Mouse (Mus musculus): Measurements from ENCODE around the gene Tbl1xr1. TPM values are rescaled to one million over a fixed set of nuclear protein-coding genes. Genes with fewer than 3 reads are reported as not detected.

The Tbl1xr1 gene
- total RNA-seq, 2 experiments from 2014 or later: 57.5 to 58.8 TPM

- DNase-seq: no peak
Observed at GRCm38 (mm10) chr3:22221557-22221956, 145.1 kb downstream of the Tbl1xr1 start.

DNA sequence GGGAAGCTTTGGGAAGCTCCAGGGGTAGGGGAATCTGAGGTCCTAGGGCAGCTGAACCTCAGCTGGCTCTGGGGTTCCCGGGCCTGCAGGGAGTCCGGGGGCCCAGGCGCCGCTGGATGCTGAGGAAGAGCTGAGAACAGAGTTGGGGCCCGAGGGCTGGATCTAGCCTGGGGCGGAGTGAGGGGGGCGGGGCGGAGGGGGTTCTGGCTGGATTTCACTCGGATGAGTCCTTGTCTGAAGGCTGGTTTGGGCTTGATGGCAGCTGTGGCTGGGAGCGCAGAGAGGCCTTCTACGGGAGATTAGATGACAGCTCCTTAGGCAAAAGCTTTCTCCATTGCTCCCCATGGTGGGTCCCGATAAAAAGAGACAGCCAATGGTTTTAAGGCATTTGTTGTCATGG, 145.9 kb downstream of the Tbl1xr1 start:
- DNase-seq: no peak

DNA sequence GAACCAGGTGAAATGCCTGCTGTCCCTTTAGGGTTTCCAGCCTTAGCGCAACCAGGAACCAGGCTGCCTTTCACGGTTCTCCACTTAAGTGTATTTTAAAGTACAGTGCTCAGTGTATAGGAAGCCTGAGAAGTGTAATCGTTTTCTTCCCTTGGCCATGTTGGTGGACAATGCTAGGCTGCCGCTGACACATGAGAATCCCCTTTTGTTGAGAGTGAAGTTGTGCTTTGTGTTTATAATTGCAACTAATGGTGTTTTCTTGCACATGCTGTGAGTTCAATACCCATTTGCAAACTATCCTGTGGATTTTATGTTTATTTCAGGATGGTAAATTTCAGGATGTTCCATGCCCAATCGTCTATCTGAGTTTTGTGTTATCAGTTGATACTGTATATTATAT, 146.6 kb downstream of the Tbl1xr1 start:
- no peak for DNase-seq

GRCm38 (mm10) chr3:22228052-22228451, 151.6 kb downstream of the Tbl1xr1 start:
- no peak for DNase-seq

DNA sequence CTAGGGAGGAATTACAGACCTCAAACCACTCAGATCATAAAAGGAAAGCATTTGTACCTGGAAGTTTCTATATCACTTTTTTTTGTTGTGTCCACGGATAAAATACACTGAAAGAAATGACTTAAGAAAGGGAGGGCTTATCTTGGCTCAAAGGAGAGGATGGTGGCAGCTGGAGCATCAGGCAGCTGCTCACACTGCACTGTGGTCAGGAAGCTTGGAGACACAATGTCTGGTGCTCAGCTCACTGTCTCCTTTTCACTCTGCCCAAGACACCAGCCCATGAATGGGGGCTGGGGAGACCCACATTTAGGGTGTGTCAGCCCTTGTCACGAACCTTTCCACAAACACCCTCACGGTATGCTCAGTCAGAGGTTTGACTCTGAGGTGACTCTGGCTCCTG, 154.2 kb downstream of the Tbl1xr1 start:
- DNase-seq: no peak

- DNase-seq: peak; percentile 11
Observed at GRCm38 (mm10) chr3:22238106-22238900, 161.9 kb downstream of the Tbl1xr1 start.

All from heart, postnatal 4 days (tissue).